Mouse (Mus musculus) liver, postnatal 0 days (tissue): ENCODE measurements around the gene Fam114a1.

ENCODE experiments used
- CTCF ChIP-seq: sonication (generic); IDR thresholded peaks from 2 replicates; pipeline ENCODE4 v1.5.1; 2016; ENCODE audit warnings: antibody characterized with exemption, low read depth
- EP300 ChIP-seq: IDR thresholded peaks from 2 replicates; pipeline ENCODE4 v1.6.1; 2016; ENCODE audit warnings: antibody characterized with exemption, low read depth, mild to moderate bottlenecking

DNA sequence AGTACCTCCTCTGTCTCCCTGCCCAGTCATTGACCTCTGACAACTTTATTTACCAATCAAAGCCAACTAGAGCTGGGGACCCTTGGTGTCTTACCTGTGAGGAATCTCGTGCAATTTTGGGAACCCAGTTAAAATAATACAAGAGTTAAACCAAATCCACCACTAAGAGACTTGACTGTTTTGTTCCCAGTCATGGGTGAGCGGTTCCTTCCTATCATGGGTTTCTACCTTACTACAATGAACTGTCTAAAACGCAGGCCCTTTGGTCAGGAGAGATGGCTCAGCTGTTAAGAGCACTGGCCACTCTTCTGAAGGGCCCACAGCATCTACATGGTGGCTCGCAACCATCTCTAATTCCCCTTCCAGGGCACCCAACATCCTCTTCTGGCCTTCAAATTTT is 112.0 kb downstream of the Fam114a1 start:
- TF ChIP-seq CTCF = no peak
- TF ChIP-seq EP300 = no peak
